Mouse (Mus musculus) liver, embryonic 14.5 days (tissue): Measurements from ENCODE around the gene Map2.

ENCODE experiments used
- CTCF ChIP-seq: IDR thresholded peaks from 2 replicates; pipeline ENCODE4 v1.5.1; 2016; ENCODE audit warnings: antibody characterized with exemption, low read depth, control low read depth
- EP300 ChIP-seq: IDR thresholded peaks from 2 replicates; pipeline ENCODE4 v1.6.1; 2016; ENCODE audit warnings: antibody characterized with exemption, low read depth

GRCm38 (mm10) chr1:66175041-66175665, at the start of gene Map2:
- TF ChIP-seq CTCF (no peak), EP300 (no peak)
